Comparison of ENCODE assay signal across 10 mouse cellular contexts in the genomic region with DNA sequence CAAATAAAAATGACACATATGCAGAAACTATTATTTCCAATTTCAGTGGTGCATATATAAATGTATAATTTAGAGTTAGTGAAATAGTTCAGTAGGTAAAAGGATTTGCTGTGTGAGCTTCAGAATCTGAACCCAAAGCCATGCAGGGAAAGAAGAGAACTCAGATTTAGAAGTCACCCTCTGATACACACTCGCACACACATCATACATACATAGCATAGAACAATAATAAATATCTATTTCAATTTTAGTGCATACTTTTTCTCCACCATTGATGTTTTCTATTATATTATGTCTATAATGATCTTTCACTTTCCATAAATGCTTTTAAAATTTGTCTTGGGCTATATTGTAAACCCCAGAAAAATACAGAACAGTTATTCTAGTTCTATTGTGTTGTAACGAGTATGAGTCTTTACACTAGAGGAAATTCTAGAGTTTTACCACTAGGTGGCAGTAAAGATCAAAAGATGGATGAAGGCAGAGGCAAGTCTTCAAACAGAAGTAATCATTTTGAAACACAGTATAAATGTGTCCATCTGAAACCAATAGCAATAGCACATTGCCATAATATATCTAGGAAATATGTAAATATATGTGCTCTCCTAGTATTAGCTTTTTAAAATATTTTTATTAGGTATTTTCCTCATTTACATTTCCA. TPM values are rescaled to one million over a fixed set of nuclear protein-coding genes. Genes with fewer than 3 reads are reported as not detected.
A peak's percentile ranks its signal among the peaks of the same experiment; 100 is the strongest.
DNase-seq lines count a peak whose midpoint lies in the region; ATAC-seq and TF ChIP-seq lines count a peak whose summit lies in the region.
"Had no signal": no experiment of that assay in that cellular context is flagged by ENCODE, and none has a peak within 500 bp of the region (broad histone marks: within the 10 kb centered on the region; RNA-seq: fewer than 3 reads in every experiment).

No protein-coding gene starts in this region.

- peak; percentile 49; the same call in 1 of the 2 replicates for TF ChIP-seq CTCF in liver, embryonic 14.5 days (IDR thresholded peaks at IDR 0.05; ENCODE audit: low read depth)
- TF ChIP-seq CTCF in brain, embryonic 14.5 days (IDR thresholded peaks at IDR 0.05; ENCODE audit: borderline replicate concordance, extremely low read depth, insufficient read depth, insufficient read length), result no peak
- peak; percentile 74 for TF ChIP-seq CTCF in hindbrain, postnatal 0 days (IDR thresholded peaks at IDR 0.05; ENCODE audit: low read depth)
- TF ChIP-seq CTCF in thymus, adult 2 months (IDR thresholded peaks at IDR 0.05; ENCODE audit: borderline replicate concordance, control insufficient read depth, extremely low read depth, insufficient read depth, low read length, poor library complexity), result no peak

- H3K27me3 ChIP-seq in liver, embryonic 14.5 days (ENCODE audit: control insufficient read depth, insufficient read depth, low read length), result no peaks in the 10 kb centered on the region
- no peaks in the 10 kb centered on the region for H3K27me3 ChIP-seq in liver, embryonic 12.5 days (replicated peaks)
- no peaks in the 10 kb centered on the region for H3K27me3 ChIP-seq in hindbrain, postnatal 0 days (ENCODE audit: insufficient read depth, low read length)
- no peaks in the 10 kb centered on the region for H3K27me3 ChIP-seq in neural tube, embryonic 14.5 days (ENCODE audit: control insufficient read depth, insufficient read depth, low read length)
- no peaks in the 10 kb centered on the region for H3K27me3 ChIP-seq in thymus, adult 2 months (ENCODE audit: control insufficient read depth, insufficient read depth, low read length)
- H3K27me3 ChIP-seq: embryonic facial prominence, embryonic 13.5 days had no signal

- no peak for TF ChIP-seq EP300 in liver, embryonic 14.5 days (IDR thresholded peaks at IDR 0.05; ENCODE audit: low read depth)

- no peak overlapping the region for H3K9ac ChIP-seq in liver, embryonic 14.5 days (replicated peaks)
- no peak overlapping the region for H3K9ac ChIP-seq in liver, embryonic 12.5 days
- no peak overlapping the region for H3K9ac ChIP-seq in hindbrain, postnatal 0 days (replicated peaks; ENCODE audit: low read length)
- no peak overlapping the region for H3K9ac ChIP-seq in neural tube, embryonic 14.5 days (replicated peaks; ENCODE audit: low read depth, low read length)
- H3K9ac ChIP-seq: embryonic facial prominence, embryonic 13.5 days had no signal

- no peak for ATAC-seq in liver, embryonic 14.5 days (ENCODE audit: insufficient read depth)
- no peak for ATAC-seq in liver, embryonic 12.5 days
- ATAC-seq in hindbrain, postnatal 0 days, result peak; percentile 85
- peak; percentile 89 for ATAC-seq in neural tube, embryonic 14.5 days (ENCODE audit: low read depth)

- no peak overlapping the region for H3K4me2 ChIP-seq in liver, embryonic 14.5 days (ENCODE audit: low read depth)
- H3K4me2 ChIP-seq in liver, embryonic 12.5 days, result no peak overlapping the region
- H3K4me2 ChIP-seq in hindbrain, postnatal 0 days (ENCODE audit: low read depth, low read length), result no peak overlapping the region
- no peak overlapping the region for H3K4me2 ChIP-seq in neural tube, embryonic 14.5 days (ENCODE audit: low read depth, low read length)
- H3K4me2 ChIP-seq: embryonic facial prominence, embryonic 13.5 days had no signal

- H3K36me3 ChIP-seq in liver, embryonic 14.5 days (replicated peaks; ENCODE audit: control insufficient read depth, insufficient read depth, low read depth), result no peaks in the 10 kb centered on the region
- H3K36me3 ChIP-seq in liver, embryonic 12.5 days, result no peaks in the 10 kb centered on the region
- H3K36me3 ChIP-seq in hindbrain, postnatal 0 days (ENCODE audit: insufficient read depth, low read length), result no peaks in the 10 kb centered on the region
- no peaks in the 10 kb centered on the region for H3K36me3 ChIP-seq in neural tube, embryonic 14.5 days (ENCODE audit: control insufficient read depth, insufficient read depth, low read length)
- no peaks in the 10 kb centered on the region for H3K36me3 ChIP-seq in thymus, adult 2 months (ENCODE audit: control insufficient read depth, insufficient read depth, low read length)
- H3K36me3 ChIP-seq: embryonic facial prominence, embryonic 13.5 days had no signal

- H3K4me1 ChIP-seq in liver, embryonic 14.5 days (replicated peaks; ENCODE audit: control insufficient read depth in 2 of 2, insufficient read depth in 2 of 2, low read length in 1 of 2), result no peaks in the 10 kb centered on the region
- H3K4me1 ChIP-seq in liver, embryonic 12.5 days, result no peaks in the 10 kb centered on the region
- H3K4me1 ChIP-seq in hindbrain, postnatal 0 days (ENCODE audit: insufficient read depth, low read length), result no peaks in the 10 kb centered on the region
- H3K4me1 ChIP-seq in neural tube, embryonic 14.5 days (ENCODE audit: control insufficient read depth, insufficient read depth, low read length), result no peaks in the 10 kb centered on the region
- H3K4me1 ChIP-seq in thymus, adult 2 months (replicated peaks; ENCODE audit: control insufficient read depth, insufficient read depth, low read length), result no peaks in the 10 kb centered on the region

- no peaks in the 10 kb centered on the region for H3K9me3 ChIP-seq in liver, embryonic 14.5 days (ENCODE audit: control insufficient read depth, low read length)
- no peaks in the 10 kb centered on the region for H3K9me3 ChIP-seq in liver, embryonic 12.5 days (replicated peaks)
- H3K9me3 ChIP-seq in hindbrain, postnatal 0 days (ENCODE audit: low read length), result no peaks in the 10 kb centered on the region
- H3K9me3 ChIP-seq in neural tube, embryonic 14.5 days (ENCODE audit: control insufficient read depth, low read length), result no peaks in the 10 kb centered on the region
- H3K9me3 ChIP-seq: embryonic facial prominence, embryonic 13.5 days had no signal

- DNase-seq in liver, embryonic 14.5 days (ENCODE audit: low read depth in 3 of 3, low spot score in 3 of 3), result peak in 1 of 3 experiments; percentile 26
- peak; percentile 79 for DNase-seq in brain, embryonic 14.5 days (ENCODE audit: low read depth)
- peak; percentile 78 for DNase-seq in hindbrain, postnatal 0 days (ENCODE audit: low spot score)
- DNase-seq in left cerebral cortex, postnatal 36 days (ENCODE audit: low spot score in 2 of 2), result no peak
- no peak for DNase-seq in gastrocnemius, postnatal 14 days
- no peak for DNase-seq in thymus, adult 2 months

- no peak overlapping the region for H3K4me3 ChIP-seq in liver, embryonic 14.5 days (ENCODE audit: insufficient read depth in 1 of 2, low read depth in 2 of 2, low read length in 2 of 2)
- no peak overlapping the region for H3K4me3 ChIP-seq in liver, embryonic 12.5 days
- H3K4me3 ChIP-seq in hindbrain, postnatal 0 days (ENCODE audit: low read length), result no peak overlapping the region
- H3K4me3 ChIP-seq in neural tube, embryonic 14.5 days (ENCODE audit: low read depth, low read length), result no peak overlapping the region
- H3K4me3 ChIP-seq in thymus, adult 2 months (ENCODE audit: control insufficient read depth, insufficient read depth, low read length), result no peak overlapping the region
- H3K4me3 ChIP-seq: embryonic facial prominence, embryonic 13.5 days; myocyte had no signal

- H3K27ac ChIP-seq in liver, embryonic 14.5 days, result no peak overlapping the region
- H3K27ac ChIP-seq in liver, embryonic 12.5 days, result no peak overlapping the region
- no peak overlapping the region for H3K27ac ChIP-seq in hindbrain, postnatal 0 days
- no peak overlapping the region for H3K27ac ChIP-seq in neural tube, embryonic 14.5 days (ENCODE audit: low read depth, low read length)
- no peak overlapping the region for H3K27ac ChIP-seq in thymus, adult 2 months (ENCODE audit: control insufficient read depth, insufficient read depth, low read length)
- H3K27ac ChIP-seq: embryonic facial prominence, embryonic 13.5 days had no signal

- no peak for TF ChIP-seq POLR2A in brain, embryonic 14.5 days (IDR thresholded peaks at IDR 0.05; ENCODE audit: borderline replicate concordance, extremely low read depth, insufficient read depth, insufficient read length, poor library complexity, severe bottlenecking)
- no peak for TF ChIP-seq POLR2A in thymus, adult 2 months (IDR thresholded peaks at IDR 0.05; ENCODE audit: control insufficient read depth, extremely low read depth, insufficient read depth, low read length, poor library complexity)

- 24% methylated on average over 2 of the region's 2 CpGs for WGBS in liver, embryonic 14.5 days (ENCODE audit: insufficient replicate concordance)
- WGBS in liver, embryonic 12.5 days (ENCODE audit: insufficient replicate concordance), result 43% methylated on average over 2 of the region's 2 CpGs
- 44% methylated on average over 2 of the region's 2 CpGs for WGBS in hindbrain, postnatal 0 days
- WGBS in neural tube, embryonic 14.5 days, result 50% methylated on average over 2 of the region's 2 CpGs
- WGBS in thymus, adult 2 months, result 48% methylated on average over 2 of the region's 2 CpGs

- intact Hi-C loops in left cerebral cortex, postnatal 36 days (cut with DNase I), result loop anchor here (2.0 to 10.0 kb wide), 2 partner anchors 69 to 403 kb away; no protein-coding TSS in a partner anchor
- intact Hi-C loops in gastrocnemius, postnatal 14 days (cut with DNase I; ENCODE audit: low total_unique reads), result loop anchor here (10.0 kb wide), 1 partner anchor 403 kb away; no protein-coding TSS in a partner anchor

RNA-seq across cellular contexts. Expression of gene Anxa1, which starts 28.7 kb away (rescaled TPM):
- 6.1 and 9.1 TPM in 2 replicates for polyA plus RNA-seq in liver, embryonic 14.5 days (2012; rRNA removed)
- 34.8 and 43.8 TPM in 2 replicates for polyA plus RNA-seq in liver, embryonic 14.5 days (2014; fragmentation: Nextera tagmentation; extraction: Ambion mirVana)
- polyA plus RNA-seq in liver, embryonic 12.5 days (2016; fragmentation: Nextera tagmentation; extraction: Ambion mirVana), result 15.1 and 19.1 TPM in 2 replicates
- 3.8 and 4.9 TPM in 2 replicates for polyA plus RNA-seq in brain, embryonic 14.5 days (2012; rRNA removed)
- 4.8 and 10.8 TPM in 2 replicates for total RNA-seq in hindbrain, postnatal 0 days (2014; rRNA removed)
- polyA plus RNA-seq in hindbrain, postnatal 0 days (2015; fragmentation: Nextera tagmentation; extraction: Ambion mirVana), result 14.6 and 18.6 TPM in 2 replicates
- 2.0 and 3.8 TPM in 2 replicates for polyA plus RNA-seq in neural tube, embryonic 14.5 days (2014; fragmentation: Nextera tagmentation; extraction: Ambion mirVana)
- total RNA-seq in left cerebral cortex, postnatal 36 days (2021), result 1 to 10 TPM; 1.1 to 2.3 TPM
- 10 to 100 TPM; 21.7 to 22.2 TPM for total RNA-seq in gastrocnemius, postnatal 14 days (2021)
- 4.6 and 7.6 TPM in 2 replicates for polyA plus RNA-seq in thymus, adult 2 months (2012; rRNA removed)

Comparison
In these comparisons a context has a peak if more than half of its experiments do, and no peak if none do; other contexts are left out.
1. ATAC-seq: peak in hindbrain, postnatal 0 days (single experiment) and neural tube, embryonic 14.5 days (single experiment); none in liver, embryonic 14.5 days (single experiment) and liver, embryonic 12.5 days (single experiment).
2. DNase-seq: peak in brain, embryonic 14.5 days (single experiment) and hindbrain, postnatal 0 days (single experiment); none in left cerebral cortex, postnatal 36 days (0 of 2), gastrocnemius, postnatal 14 days (single experiment) and thymus, adult 2 months (single experiment).
3. CTCF ChIP-seq: peak in liver, embryonic 14.5 days (single experiment) and hindbrain, postnatal 0 days (single experiment); none in brain, embryonic 14.5 days (single experiment) and thymus, adult 2 months (single experiment).